Mouse (Mus musculus) splenic B cell, adult 2 months (primary cell): Measurements from ENCODE around the gene Gsg1l.
A peak's percentile ranks its signal among the peaks of the same experiment; 100 is the strongest.

Experiments
- DNase-seq: peaks from one replicate; pipeline ENCODE4 v3.0.0-alpha.2; 2011; ENCODE audit warnings: low read depth, low spot score
- H3K27me3 ChIP-seq: 2 replicates; pipeline ENCODE4 v1.6.1; 2012; ENCODE audit warnings: mild to moderate bottlenecking, low read length, moderate library complexity, mixed read lengths; ENCODE audit not compliant: control insufficient read depth, poor library complexity, insufficient read depth, severe bottlenecking
- H3K36me3 ChIP-seq: 2 replicates; pipeline ENCODE4 v1.6.1; 2012; ENCODE audit warnings: mild to moderate bottlenecking, low read length, moderate library complexity, mixed read lengths; ENCODE audit not compliant: control insufficient read depth, poor library complexity, insufficient read depth, severe bottlenecking

Gsg1l gene

GRCm38 (mm10) chr7:126082286-126082741 is at the start of gene Gsg1l:
Gsg1l (minus strand) TSS chr7:126082411.
- Histone ChIP-seq H3K27me3 (no peaks in the 10 kb centered on the region; the same call in 1 of the 2 replicates), H3K36me3 (no peaks in the 10 kb centered on the region)
- no peak for DNase-seq

GRCm38 (mm10) chr7:126127673-126128072 is 45.5 kb upstream of the Gsg1l start:
- H3K27me3 ChIP-seq: no peaks in the 10 kb centered on the region
- DNase-seq: no peak
- peaks cover 4% of the 10 kb centered on the region; the same call in 1 of the 2 replicates for H3K36me3 ChIP-seq

- H3K36me3 ChIP-seq: peaks cover 6% of the 10 kb centered on the region; the same call in 1 of the 2 replicates
- peak; percentile 14 for DNase-seq
- no peaks in the 10 kb centered on the region for H3K27me3 ChIP-seq
Measured at GRCm38 (mm10) chr7:126126502-126126901, 44.3 kb upstream of the Gsg1l start.

GRCm38 (mm10) chr7:126121533-126121932 is 39.3 kb upstream of the Gsg1l start:
- no peak for DNase-seq
- Histone ChIP-seq H3K27me3 (no peaks in the 10 kb centered on the region), H3K36me3 (peaks cover 10% of the 10 kb centered on the region)

- no peaks in the 10 kb centered on the region for H3K27me3 ChIP-seq
- DNase-seq: no peak
- peaks cover 12% of the 10 kb centered on the region for H3K36me3 ChIP-seq
Measured at GRCm38 (mm10) chr7:126119819-126120218, 37.6 kb upstream of the Gsg1l start.

GRCm38 (mm10) chr7:126113263-126113662 is 31.1 kb upstream of the Gsg1l start:
- DNase-seq: no peak
- Histone ChIP-seq H3K27me3 (no peaks in the 10 kb centered on the region), H3K36me3 (peaks cover 12% of the 10 kb centered on the region)

- peaks cover 18% of the 10 kb centered on the region for H3K36me3 ChIP-seq
- DNase-seq: no peak
- no peaks in the 10 kb centered on the region for H3K27me3 ChIP-seq
Measured at GRCm38 (mm10) chr7:126111230-126111629, 29.0 kb upstream of the Gsg1l start.

- Histone ChIP-seq H3K36me3 (peaks cover 16% of the 10 kb centered on the region), H3K27me3 (no peaks in the 10 kb centered on the region)
- no peak for DNase-seq
Measured at GRCm38 (mm10) chr7:126109898-126110297, 27.7 kb upstream of the Gsg1l start.

GRCm38 (mm10) chr7:126100440-126100839 is 18.2 kb upstream of the Gsg1l start:
- DNase-seq: no peak
- H3K27me3 ChIP-seq: no peaks in the 10 kb centered on the region
- H3K36me3 ChIP-seq: peaks cover 12% of the 10 kb centered on the region

- DNase-seq: no peak
- Histone ChIP-seq H3K27me3 (no peaks in the 10 kb centered on the region), H3K36me3 (peaks cover 12% of the 10 kb centered on the region)
Measured at GRCm38 (mm10) chr7:126099835-126100234, 17.6 kb upstream of the Gsg1l start.

GRCm38 (mm10) chr7:126099163-126099775 is 17.1 kb upstream of the Gsg1l start:
- Histone ChIP-seq H3K27me3 (no peaks in the 10 kb centered on the region), H3K36me3 (peaks cover 8% of the 10 kb centered on the region)
- no peak for DNase-seq

- H3K36me3 ChIP-seq: peaks cover 5% of the 10 kb centered on the region
- H3K27me3 ChIP-seq: no peaks in the 10 kb centered on the region
- DNase-seq: no peak
Measured at GRCm38 (mm10) chr7:126097219-126097915, 15.2 kb upstream of the Gsg1l start.

- Histone ChIP-seq H3K36me3 (no peaks in the 10 kb centered on the region; the same call in none of the 2 replicates), H3K27me3 (no peaks in the 10 kb centered on the region)
- no peak for DNase-seq
Measured at GRCm38 (mm10) chr7:126096596-126096995, 14.4 kb upstream of the Gsg1l start.

- H3K36me3 ChIP-seq: no peaks in the 10 kb centered on the region; the same call in 1 of the 2 replicates
- no peaks in the 10 kb centered on the region for H3K27me3 ChIP-seq
- DNase-seq: no peak
Measured at GRCm38 (mm10) chr7:126094738-126095137, 12.5 kb upstream of the Gsg1l start.

GRCm38 (mm10) chr7:126093162-126093561 is 11.0 kb upstream of the Gsg1l start:
- H3K36me3 ChIP-seq: no peaks in the 10 kb centered on the region; the same call in 1 of the 2 replicates
- no peak for DNase-seq
- H3K27me3 ChIP-seq: no peaks in the 10 kb centered on the region
